Mouse (Mus musculus) frontal cortex, postnatal 14 days (tissue): ENCODE data around the gene Slc48a1.
A peak's percentile ranks its signal among the peaks of the same experiment; 100 is the strongest.

Experiments used
- DNase-seq, 2 experiments: peaks; one replicate each; pipeline ENCODE4 v3.0.0; 2022; ENCODE audit warnings: low spot score in 2 of 2

The Slc48a1 gene

DNA sequence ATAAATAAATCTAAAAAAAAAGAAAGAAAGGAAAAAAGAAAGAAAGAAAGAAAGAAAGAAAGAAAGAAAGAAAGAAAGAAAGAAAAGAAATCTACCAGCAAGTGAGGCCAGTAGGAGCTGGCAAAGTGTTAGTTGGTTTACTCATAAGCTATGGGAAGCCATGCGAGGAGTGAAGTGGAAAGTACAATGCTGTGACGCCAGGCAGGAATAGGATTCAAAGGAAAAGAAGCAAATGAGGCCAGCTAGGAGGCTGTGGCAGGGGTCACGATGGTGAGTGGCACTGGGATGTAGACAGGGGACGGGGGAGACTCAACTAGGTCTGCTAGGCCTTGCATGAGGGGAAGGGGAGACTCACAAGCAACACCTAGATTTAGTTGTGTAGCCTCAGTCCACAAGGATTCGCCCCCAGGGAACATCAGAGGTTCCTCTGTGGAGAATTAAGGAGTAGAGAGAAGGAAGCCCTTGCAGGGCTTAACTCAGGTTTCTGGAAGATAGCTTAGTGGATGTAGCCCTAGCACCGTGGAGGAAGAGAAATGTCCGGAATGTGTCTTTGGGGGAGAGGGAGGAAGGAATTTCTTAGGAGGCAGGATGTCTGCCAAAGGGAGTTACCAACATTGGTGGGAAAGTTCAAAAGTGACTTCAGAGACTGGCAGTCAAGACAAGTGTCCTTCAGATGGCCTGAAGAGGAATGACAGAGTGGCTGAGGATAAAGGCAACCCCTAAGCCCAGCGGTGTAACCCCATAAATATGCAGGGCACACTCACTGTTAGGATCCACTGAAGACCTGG, at the start of gene Slc48a1:
Gene Slc48a1 (plus strand): TSS at position 210 of the 788 bp plus-strand sequence.
- DNase-seq = no peak

DNA sequence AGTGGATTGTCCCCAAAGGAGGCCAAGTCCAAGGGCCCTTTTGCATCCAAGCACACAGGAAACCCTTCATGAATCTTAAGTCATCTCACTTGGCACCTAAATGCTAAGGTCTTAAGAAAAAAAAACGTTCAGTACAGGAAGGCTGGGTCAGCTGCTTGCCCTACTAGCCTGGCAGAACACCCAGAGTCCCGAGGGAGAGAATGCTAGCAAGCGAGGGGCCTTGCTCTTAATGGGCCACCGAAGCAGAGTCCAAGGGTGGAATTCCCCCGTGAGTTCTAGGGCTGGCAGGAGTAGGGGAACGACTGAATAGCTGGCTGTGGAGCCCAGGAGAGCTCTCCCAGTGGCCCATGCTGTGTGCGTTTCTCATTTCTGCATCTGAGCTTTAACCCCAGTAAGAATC, 49.5 kb upstream of the Slc48a1 start:
- peak in 1 of 2 experiments; percentile 57 for DNase-seq

DNA sequence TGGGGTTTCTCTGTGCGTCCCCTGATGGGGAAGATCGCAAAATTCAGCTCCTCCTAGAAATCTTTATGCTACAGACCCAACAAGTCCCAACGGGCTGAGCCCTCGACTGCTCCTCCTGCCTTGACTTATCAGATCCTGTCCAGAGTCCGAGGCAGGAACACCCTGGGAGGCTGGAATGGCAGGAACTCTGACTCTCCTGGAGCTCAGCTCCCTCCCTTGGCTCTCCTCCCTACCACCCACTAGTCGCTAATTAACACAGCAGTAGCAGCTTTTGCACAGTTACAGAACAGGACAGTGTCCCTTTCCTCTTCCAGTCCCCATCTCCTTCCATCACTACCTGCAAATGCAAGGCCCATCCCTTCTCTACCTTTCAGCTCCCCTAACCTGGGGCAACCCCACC, 48.0 kb upstream of the Slc48a1 start:
- no peak for DNase-seq

DNA sequence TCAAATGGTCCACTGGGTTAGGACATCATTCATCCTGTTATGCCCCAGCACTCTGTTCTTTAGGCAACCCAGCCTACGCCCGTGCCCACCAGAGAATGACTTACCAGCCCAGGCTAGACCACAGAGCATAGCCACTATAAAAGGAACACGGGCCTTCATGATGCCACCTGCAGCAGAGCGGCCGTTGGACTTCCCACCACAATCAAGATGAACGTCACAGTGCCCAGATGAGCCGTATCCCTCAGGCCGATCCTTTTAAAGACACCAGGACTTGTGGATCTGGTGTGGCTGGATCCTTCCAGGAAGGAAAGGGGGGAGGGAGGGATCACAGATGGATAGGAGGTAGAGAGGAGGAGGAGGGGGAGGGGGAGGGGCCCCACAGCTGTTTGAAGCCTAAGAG, 47.2 kb upstream of the Slc48a1 start, which contains the start of gene Endou:
Gene Endou (minus strand): TSS at position 229 of the 400 bp plus-strand sequence.
- no peak for DNase-seq

DNA sequence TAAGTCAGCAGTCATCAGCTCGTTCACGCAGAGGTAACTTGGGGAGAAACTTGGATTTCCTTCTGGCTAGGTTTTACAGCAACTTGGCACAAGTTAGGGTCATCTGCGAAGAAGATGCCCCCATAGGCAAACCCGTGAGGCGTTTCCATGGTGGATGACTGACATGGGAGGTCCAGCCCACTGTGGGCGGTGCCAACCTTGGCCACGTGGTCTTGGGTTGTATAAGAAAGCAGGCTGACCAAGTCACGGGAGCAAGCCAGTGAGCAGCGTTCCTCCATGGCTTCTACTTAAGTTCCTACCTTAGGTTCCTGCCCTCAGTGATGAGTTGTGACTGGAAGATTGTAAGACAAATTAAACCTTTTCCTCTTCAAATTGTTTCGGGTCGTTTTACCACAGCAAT, 46.3 kb upstream of the Slc48a1 start:
- DNase-seq = no peak

DNA sequence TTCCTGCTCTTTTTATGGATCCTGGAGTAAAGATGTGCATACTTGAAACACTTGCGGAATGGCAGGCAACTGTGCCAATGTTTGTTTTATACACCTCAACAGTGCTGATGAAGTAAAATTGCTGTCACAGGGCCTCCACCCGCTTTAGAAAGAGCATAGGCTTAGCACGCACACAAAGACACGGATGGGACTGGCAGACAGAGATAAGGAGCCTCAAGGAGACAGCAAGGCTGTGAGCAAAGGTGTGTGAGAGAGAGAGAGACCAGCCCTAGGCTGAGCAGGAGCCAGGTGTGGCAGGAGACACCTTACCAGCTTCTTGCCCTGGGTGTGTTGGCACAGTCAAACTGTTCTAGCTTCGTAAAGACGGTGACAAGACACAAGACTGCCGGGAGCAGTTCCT, 39.4 kb upstream of the Slc48a1 start:
- DNase-seq = no peak

DNA sequence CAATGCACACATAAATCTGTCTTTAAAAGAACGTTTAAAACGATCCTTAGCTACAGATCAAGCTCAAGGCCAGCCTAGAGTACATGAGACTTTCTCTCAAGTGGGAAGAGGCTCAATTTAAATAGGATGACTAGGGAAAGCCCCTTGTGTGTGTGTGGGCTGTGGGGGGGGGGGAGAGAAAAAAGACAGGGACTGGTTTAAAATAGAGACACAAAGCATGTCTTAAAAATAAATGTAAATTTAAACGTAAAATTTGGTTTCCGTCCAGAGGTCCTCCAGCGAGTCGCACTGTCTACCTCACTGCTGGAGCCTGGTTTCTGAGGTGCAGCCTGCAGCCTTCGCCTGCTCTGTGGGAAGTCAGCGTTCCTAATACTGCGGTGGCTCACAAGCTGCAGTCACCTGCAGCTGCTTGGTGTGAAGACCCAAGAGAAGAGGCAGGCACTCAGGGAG, 38.0 kb upstream of the Slc48a1 start:
- no peak for DNase-seq

DNA sequence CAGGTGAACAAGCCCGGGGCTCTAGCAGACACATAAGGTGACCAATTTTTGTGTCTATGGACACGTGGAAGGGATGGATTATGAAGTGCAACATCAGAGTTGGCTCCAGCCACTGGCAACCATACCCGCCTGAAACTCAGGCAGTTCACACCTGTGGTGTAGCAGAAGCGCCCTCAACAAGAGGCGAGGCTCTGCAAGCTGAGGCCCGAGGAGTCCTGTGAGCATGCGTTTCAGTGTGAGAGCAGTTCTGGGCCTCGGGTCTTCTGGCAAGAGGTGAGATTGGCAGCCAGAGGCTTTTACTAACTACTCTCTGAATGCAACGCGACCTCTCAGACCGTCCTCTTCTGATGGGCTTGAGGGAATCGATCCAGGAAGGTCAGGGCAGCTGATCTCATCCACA, 36.7 kb upstream of the Slc48a1 start:
- DNase-seq = no peak

DNA sequence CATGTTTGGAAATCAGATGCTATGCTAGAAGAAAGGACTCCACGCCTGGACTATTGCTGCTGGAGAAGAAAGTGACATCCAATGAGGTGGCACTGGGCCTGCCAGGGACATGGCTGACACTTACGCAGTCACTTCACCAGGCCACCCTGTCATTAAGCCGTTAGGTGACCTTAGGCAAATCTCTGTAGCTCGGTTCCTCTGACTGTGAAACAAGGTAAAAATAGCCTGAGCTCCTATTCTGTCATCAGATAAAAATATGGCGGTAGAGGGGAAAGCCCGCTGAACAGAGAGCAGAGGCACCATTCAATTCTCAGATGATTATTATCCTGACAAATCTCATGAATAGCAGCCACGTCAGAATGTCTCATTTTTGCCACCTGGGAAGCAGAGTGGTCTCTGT, 36.2 kb upstream of the Slc48a1 start:
- DNase-seq = no peak

DNA sequence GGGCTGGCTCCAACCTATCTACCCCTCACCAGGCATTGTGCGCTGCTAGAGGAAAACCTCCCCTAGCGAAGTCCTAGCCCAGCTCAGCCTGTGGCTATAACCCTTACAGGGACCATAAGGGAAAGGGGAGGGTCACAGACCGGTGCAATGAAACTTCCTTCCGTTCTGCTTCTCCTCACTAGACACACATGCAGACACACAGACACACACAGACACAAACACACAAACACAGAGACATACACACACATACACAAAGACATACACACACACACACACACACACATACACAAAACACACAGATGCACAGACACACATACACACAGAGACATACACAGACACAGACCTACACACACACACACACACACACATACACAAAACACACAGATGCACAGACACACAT, 35.7 kb upstream of the Slc48a1 start:
- DNase-seq = no peak

DNA sequence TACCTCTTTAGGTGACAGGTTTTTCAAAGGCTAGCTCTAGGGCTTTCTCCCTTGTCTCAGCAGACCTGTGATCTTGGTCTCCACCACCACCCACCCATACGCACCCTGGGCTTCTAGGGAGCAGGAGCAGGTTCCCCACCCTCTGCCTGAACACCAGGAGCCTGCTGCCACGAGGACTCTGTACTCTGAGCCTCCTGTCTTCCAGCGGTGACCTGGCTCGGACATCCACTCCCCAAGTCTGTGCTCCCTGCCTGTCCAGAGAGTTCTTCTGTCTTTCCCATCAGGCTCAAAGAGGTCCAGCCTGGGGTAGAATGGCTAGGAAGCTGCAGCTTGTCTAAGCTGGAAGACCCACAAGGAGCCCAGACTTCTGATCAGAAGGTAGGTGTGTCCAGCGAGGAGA, 35.1 kb upstream of the Slc48a1 start:
- DNase-seq = no peak

DNA sequence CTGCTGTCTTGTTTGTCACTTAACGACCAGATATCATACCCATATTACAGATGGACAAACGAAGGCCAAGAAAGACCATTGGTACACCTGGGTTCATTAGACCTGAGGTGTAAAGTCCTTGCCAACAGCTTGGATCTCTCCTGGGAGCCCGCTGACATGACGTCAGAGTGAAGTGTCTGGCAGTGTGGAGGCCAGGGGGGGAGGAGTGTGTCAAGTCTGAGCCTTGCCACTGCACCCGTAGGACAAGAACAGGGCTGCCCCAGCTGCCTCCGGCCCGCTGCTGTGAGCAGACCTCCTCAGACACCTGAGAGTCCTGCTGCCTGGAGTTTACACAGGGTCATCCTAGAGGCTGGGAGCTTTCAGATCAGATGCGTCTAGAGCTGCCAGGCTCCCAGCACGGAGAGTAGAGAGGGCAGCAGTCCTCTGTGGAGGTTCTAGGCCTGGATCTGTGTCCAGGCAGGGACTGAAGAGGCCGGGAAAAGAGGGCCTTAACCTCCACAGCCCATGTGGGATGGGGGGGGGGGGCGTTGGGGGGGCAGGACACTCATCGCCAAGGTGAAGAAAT, 34.3 kb upstream of the Slc48a1 start:
- no peak for DNase-seq

DNA sequence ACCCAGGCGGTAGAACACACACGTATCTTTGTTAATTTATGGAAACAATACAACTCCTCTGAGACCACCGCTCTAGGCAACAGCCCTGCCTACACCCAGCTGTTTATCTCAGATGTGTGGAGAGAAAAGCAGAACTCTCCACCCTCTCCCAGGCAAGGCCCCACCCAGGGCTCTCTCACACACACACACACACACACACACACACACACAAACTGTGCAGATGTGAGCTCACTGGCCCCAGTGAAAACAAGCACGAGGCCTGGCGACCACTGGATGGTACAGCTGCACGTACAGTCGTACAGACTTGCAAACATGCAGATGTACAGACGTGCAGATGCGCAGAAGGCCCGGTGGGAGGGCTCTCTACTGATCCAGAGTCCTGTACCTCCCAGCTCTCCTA, 33.4 kb upstream of the Slc48a1 start:
- no peak for DNase-seq

DNA sequence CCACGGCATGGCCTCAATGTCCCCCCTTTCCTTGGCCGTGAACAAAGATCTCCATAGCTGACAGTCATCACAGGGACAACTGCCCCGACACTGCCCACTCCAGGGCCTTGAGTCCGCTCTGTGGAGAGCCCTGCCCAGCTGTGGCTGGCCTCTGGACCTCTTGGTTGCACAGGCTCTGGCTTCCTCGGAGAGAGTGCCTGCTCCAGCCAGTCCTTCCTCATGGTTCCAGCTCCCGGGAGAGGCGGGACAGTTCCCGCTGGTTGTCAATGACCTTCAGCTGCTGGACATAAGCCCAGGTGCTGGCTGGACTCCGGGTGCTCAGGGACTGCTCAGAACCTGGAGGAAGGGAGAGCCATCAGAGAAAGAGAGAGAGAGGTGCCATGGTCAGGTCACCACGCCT, 33.0 kb upstream of the Slc48a1 start:
- DNase-seq = no peak

DNA sequence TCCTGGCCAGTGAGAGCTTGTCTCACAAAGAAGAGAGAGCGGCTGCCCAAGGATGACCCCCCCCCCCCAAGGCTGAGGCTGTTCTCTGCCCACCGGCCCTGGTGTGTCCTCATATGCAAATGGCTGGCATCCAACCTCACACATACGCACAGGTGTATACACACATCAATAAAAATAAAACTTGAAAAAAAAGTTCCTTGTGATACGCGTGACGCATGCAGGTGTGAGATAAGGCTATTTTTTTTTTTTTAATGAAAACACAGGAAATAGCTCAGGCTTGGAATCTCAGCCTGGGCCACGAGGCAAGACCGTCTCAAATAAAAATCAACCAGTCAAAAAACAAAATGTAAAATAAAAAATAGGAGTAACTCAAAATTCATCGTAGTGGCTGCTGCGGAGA, 32.0 kb upstream of the Slc48a1 start:
- no peak for DNase-seq

DNA sequence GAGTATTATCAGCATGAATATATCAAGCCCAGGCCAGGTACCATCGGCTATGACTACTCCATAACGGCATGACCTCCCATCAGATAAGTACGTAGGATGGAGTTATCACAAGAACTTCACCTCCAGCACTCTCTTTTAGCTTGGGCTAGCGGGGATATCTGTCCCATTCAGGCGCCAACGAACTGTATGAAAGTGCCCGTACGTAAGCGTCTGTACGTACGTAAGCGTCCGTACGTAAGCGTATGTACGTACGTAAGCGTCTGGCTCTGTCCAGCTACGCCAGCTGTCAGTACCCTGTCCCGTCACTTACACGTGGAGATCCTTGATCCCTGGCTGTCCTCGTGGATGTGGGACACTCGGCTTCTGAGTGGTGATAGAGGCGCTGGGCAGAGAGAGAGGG, 31.6 kb upstream of the Slc48a1 start:
- no peak for DNase-seq

DNA sequence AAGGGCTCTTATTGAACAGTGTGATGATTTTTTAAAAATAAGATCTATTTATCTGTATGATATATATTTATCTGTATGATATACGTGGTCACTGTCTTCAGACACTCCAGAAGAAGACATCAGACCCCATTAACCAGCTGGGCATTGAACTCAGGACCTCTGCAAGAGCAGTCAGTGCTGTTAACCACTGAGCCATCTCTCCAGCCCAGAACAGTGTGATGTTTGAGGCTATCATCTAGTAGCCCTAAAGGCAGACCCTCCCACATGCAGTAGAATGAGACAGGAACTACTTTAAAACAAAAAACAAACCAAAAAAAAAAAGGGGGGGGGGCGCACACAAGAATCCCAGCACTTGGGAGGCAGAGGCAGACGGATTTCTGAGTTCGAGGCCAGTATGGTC, 30.8 kb upstream of the Slc48a1 start:
- no peak for DNase-seq

DNA sequence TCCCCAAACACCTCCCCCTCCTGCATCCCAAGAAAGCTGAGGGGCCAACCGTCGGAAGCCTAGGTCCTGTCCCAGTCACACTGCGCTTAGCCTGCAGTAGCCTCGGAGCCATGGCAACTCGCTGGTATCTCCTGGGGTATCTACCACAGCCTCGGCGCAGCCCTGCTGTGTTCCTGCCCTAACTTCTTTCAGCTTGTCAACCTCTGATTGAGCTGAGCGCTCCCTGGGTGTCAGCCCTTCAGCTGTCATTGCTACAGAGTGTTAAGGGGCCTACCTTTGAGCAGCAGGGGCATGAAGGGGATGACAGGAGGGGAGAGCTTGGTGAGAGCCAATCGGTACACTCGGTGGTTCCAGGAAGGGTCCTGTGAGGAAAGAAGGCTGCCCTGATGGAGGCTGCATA, 30.0 kb upstream of the Slc48a1 start:
- no peak for DNase-seq

DNA sequence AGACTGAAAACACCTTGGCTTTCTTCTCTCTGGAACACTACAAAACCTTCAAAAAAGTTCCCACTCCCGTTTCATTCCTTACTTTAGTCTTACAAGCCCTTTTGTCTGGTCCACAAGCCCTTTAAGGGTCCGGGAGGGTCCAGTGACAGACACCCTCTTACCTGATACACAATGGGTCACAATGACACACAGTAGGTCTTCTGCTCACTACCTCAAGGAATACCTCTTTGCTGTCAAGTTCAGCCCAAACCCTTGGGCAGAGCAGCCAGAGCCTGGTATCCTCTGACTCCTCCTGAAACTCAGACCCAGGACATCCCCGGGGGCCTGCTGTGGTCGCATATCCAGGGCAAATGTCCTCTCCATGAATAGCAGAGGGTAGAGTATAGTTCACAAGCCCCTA, 29.4 kb upstream of the Slc48a1 start:
- no peak for DNase-seq

DNA sequence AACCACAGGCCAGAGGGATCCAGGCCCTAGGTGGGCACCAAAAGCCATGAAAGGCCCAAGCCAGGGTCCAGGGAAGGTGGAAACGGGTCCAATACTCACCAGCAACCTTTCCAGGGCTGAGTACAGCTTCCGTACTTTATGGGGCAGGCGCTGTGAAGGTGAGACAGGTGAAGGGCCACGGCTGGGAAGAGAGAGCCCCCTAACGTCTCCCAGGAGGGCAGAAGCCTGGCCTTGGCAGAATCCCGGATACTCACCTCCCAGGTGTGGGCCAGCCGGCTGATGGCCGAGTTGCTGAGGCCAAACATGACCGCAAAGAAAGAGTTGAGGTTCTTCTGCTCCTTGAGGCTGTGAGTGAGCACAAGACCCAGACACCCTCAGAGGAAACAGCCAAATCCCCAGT, 28.9 kb upstream of the Slc48a1 start:
- no peak for DNase-seq

DNA sequence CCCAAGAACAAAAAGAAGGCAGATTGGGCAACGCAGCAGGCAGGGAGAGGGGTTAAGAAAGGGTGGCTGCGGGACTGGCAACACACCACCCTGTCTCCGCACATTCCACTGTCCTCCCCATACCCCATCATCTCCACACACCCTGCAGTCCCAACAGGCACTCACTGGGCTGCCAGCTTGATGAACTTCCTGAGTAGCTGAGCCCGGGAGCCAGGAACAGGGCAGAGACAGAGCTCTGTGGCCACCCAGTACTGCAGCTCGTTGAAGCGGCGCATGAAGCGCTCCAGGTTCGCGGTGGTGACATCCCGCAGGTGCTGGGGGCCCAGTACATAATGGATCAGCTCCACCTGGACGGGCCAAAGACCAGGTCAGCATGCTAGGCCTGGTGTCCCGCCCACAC, 28.5 kb upstream of the Slc48a1 start:
- DNase-seq = no peak

DNA sequence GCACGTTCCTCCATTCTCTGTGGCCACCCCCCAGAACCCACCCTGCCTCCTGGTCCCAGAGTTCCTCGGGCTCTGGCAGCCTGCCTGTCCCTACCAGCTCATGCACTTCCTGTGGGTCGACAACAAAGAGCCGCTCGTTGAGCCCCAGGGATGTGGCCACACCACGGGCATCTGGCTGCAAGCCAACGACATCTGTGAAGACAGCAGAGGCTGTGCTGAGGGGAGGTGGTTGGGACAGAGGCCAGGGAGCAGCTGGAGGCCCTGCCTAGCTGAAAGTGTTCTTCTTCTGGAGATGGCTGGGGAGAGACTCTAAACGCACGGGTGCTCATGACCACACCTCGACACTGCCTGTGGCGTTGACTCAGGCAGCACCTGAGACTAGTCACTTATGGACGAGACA, 27.6 kb upstream of the Slc48a1 start:
- peak; percentile 70 to 86 for DNase-seq

DNA sequence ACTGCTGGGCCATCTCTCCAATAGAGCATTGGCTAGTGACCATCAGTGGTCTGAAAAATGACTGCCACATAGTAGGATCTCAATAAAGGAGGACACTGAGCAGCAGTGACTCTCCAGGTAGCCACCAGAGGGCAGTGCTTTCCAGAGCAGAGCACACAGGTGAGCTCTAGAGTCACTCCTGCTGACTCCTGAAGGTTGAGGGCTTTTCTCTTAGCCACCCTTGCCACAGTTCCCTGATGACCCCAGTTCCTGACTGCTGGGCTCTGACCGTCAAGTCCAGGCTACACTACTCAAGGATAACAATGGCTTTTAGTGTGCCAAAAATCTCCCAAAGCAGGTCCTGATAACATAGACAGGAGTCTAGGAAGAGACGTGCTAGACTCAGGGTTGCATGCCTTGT, 26.6 kb upstream of the Slc48a1 start:
- no peak for DNase-seq

DNA sequence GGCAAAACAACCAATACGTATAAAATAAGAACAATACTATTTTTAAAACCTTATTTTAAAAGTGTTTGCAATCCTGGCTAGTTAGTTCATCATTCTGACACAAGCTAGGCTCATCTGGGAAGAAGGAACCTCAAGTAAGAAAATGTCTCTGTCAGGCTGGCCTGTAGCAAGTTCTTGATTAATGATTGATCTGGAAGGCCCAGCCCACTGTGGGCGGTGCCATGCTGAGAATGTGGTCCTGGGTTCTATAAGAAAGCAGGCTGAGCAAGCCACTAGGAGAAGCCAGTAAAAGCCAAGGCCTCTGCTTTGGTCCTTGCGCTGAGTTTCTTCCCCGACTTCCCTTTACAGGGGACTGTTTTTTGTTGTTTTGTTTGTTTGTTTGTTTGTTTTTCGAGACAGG, 25.8 kb upstream of the Slc48a1 start:
- no peak for DNase-seq
